In genomic region chr14:93520166-93520565, GRCm38 (mm10) we compare ENCODE assay signal across 23 mouse cellular contexts.
DNase-seq lines count a peak whose midpoint lies in the region; ATAC-seq and TF ChIP-seq lines count a peak whose summit lies in the region.
"Had no signal": no experiment of that assay in that cellular context is flagged by ENCODE, and none has a peak within 500 bp of the region (broad histone marks: within the 10 kb centered on the region; RNA-seq: fewer than 3 reads in every experiment).

No protein-coding gene starts in this region.

- no peaks in the 10 kb centered on the region for H3K36me3 ChIP-seq in hindbrain, postnatal 0 days (ENCODE audit: insufficient read depth, low read length)
- H3K36me3 ChIP-seq in hindbrain, embryonic 12.5 days: no peaks in the 10 kb centered on the region
- H3K36me3 ChIP-seq: forebrain, embryonic 10.5 days; heart, embryonic 12.5 days; heart, embryonic 15.5 days; hindbrain, embryonic 10.5 days had no signal

- DNase-seq in cerebellum, postnatal 10 days: peak; percentile 36 to 39
- DNase-seq in cerebellum, postnatal 4 days (ENCODE audit: low spot score in 2 of 2): no peak
- DNase-seq in hindbrain, postnatal 0 days (ENCODE audit: low spot score): peak; percentile 40
- peak; percentile 63 for DNase-seq in brain, embryonic 14.5 days (ENCODE audit: low read depth)
- no peak for DNase-seq in ovary, postnatal 36 days (ENCODE audit: low spot score)
- DNase-seq: adrenal gland, adult 2 months; adrenal gland, postnatal 14 days; cerebellum, adult 11-12 months; cerebellum, adult 9-11 months; gastrocnemius, postnatal 25 days; heart, adult 18-20 months; heart, postnatal 10 days; heart, postnatal 36 days; kidney, adult 2 months had no signal

- no peak overlapping the region for H3K4me2 ChIP-seq in hindbrain, postnatal 0 days (ENCODE audit: low read depth, low read length)
- H3K4me2 ChIP-seq in hindbrain, embryonic 12.5 days (replicated peaks): no peak overlapping the region
- H3K4me2 ChIP-seq: forebrain, embryonic 13.5 days; heart, embryonic 12.5 days; heart, embryonic 15.5 days; hindbrain, embryonic 14.5 days had no signal

- H3K27ac ChIP-seq in hindbrain, postnatal 0 days: no peak overlapping the region
- no peak overlapping the region for H3K27ac ChIP-seq in hindbrain, embryonic 12.5 days
- H3K27ac ChIP-seq: forebrain, embryonic 10.5 days; forebrain, embryonic 13.5 days; heart, embryonic 15.5 days; hindbrain, embryonic 10.5 days; hindbrain, embryonic 14.5 days had no signal

- no peak for TF ChIP-seq CTCF in hindbrain, postnatal 0 days (IDR thresholded peaks at IDR 0.05; ENCODE audit: low read depth)
- no peak for TF ChIP-seq CTCF in brain, embryonic 14.5 days (IDR thresholded peaks at IDR 0.05; ENCODE audit: borderline replicate concordance, extremely low read depth, insufficient read depth, insufficient read length)

- H3K9me3 ChIP-seq in hindbrain, postnatal 0 days (ENCODE audit: low read length): no peaks in the 10 kb centered on the region
- H3K9me3 ChIP-seq in hindbrain, embryonic 12.5 days (replicated peaks): no peaks in the 10 kb centered on the region
- H3K9me3 ChIP-seq: forebrain, embryonic 10.5 days; forebrain, embryonic 13.5 days; heart, embryonic 12.5 days; heart, embryonic 15.5 days; hindbrain, embryonic 10.5 days had no signal

- no peak for ATAC-seq in hindbrain, postnatal 0 days
- ATAC-seq in hindbrain, embryonic 12.5 days (ENCODE audit: low FRiP score): no peak
- ATAC-seq: CD4-positive, CD25-positive, alpha-beta regulatory T cell, adult 4 months; forebrain, embryonic 13.5 days; intestine, postnatal 0 days had no signal

- TF ChIP-seq POLR2A in brain, embryonic 14.5 days (IDR thresholded peaks at IDR 0.05; ENCODE audit: borderline replicate concordance, extremely low read depth, insufficient read depth, insufficient read length, poor library complexity, severe bottlenecking): no peak

- 57% methylated on average over 5 of the region's 5 CpGs for WGBS in hindbrain, postnatal 0 days
- 87% methylated on average over 5 of the region's 5 CpGs for WGBS in hindbrain, embryonic 12.5 days

- H3K4me3 ChIP-seq in hindbrain, postnatal 0 days (ENCODE audit: low read length): no peak overlapping the region
- H3K4me3 ChIP-seq in hindbrain, embryonic 12.5 days: no peak overlapping the region
- H3K4me3 ChIP-seq: forebrain, embryonic 10.5 days; forebrain, embryonic 13.5 days; heart, embryonic 12.5 days; heart, embryonic 15.5 days; hindbrain, embryonic 10.5 days had no signal

- H3K27me3 ChIP-seq in hindbrain, postnatal 0 days (ENCODE audit: insufficient read depth, low read length): no peaks in the 10 kb centered on the region
- H3K27me3 ChIP-seq in hindbrain, embryonic 12.5 days: no peaks in the 10 kb centered on the region
- H3K27me3 ChIP-seq: forebrain, embryonic 13.5 days; heart, embryonic 12.5 days; heart, embryonic 15.5 days had no signal

- H3K9ac ChIP-seq in hindbrain, postnatal 0 days (replicated peaks; ENCODE audit: low read length): no peak overlapping the region
- H3K9ac ChIP-seq in hindbrain, embryonic 12.5 days: no peak overlapping the region
- H3K9ac ChIP-seq: forebrain, embryonic 13.5 days; heart, embryonic 12.5 days; heart, embryonic 15.5 days; hindbrain, embryonic 14.5 days had no signal

- no peaks in the 10 kb centered on the region for H3K4me1 ChIP-seq in hindbrain, postnatal 0 days (ENCODE audit: insufficient read depth, low read length)
- H3K4me1 ChIP-seq in hindbrain, embryonic 12.5 days: no peaks in the 10 kb centered on the region
- H3K4me1 ChIP-seq: forebrain, embryonic 13.5 days had no signal

Comparison
In these comparisons a context has a peak if more than half of its experiments do, and no peak if none do; other contexts are left out.
1. DNase-seq: peak in cerebellum, postnatal 10 days (2 of 2), hindbrain, postnatal 0 days (single experiment) and brain, embryonic 14.5 days (single experiment); none in cerebellum, postnatal 4 days (0 of 2) and ovary, postnatal 36 days (single experiment).